Mouse (Mus musculus): ENCODE measurements around the gene Gucd1.
"Not testable (repeated sequence)": the region's sequence is repeated elsewhere in the genome, so short reads cannot be mapped to it uniquely, and the experiment has no call there.

The Gucd1 gene

DNA sequence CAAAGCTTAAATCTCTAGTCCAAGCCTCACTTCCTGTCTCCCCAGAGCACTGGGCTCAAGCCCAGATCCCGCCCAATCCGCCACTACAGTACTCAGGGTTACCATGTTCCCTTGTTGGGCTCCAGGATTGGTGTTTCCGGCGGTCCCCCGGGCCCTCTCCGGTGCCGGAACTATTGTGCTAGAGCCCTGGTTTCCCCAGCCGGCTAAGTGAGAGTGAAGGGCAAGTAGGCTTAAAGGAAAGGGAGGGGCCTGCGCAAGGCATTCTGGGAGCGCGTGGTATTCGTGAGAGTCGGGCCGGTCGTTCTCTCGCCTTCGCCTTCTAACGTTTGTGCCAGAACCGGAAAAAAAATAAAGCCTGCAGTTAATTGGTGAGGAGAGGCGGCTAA is at the start of gene Gucd1:
TSS of gene Gucd1 (minus strand) at position 215 of the 386 bp plus-strand sequence.
- DNase-seq (ENCODE audit: low spot score in 2 of 2): peak; percentile 98 to 99

DNA sequence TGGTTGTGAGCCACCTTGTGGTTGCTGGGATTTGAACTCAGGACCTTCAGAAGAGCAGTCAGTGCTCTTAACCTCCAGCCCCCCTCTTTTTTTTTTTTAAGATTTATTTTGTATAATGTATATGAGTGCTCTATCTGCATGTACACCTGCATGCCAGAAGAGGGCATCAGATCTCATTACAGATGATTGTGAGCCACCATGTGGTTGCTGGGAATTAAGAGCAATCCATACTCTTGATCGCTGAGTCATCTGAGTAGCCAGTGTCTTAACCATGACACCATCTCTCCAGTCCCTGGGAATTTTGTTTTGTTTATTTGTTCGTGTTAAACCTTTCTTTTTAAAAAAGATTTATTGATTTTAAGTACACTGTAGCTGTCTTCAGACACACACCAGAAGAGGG is 49.0 kb upstream of the Gucd1 start:
- not testable (repeated sequence) for DNase-seq (ENCODE audit: low spot score in 2 of 2)

DNA sequence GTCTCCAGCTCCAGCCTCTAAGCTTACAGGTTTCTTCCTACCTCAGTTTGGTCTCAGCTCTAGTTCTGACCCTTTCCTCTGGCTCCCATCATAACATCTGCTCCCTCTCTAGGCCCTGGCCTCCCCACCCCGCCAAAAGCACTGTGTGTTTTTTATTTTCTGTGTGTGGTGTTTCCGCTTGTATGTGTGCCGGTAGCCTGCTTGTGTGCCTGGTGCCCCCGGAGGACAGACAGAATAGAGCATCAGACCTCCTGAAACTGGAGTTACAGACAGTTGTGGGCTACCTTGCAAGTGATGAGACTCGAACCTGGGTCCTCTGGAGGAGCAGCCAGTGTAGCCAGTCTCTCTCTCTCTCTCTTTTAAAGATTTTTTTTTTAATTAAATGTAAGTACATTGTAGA is 48.5 kb upstream of the Gucd1 start:
- no peak for DNase-seq (ENCODE audit: low spot score in 2 of 2)

DNA sequence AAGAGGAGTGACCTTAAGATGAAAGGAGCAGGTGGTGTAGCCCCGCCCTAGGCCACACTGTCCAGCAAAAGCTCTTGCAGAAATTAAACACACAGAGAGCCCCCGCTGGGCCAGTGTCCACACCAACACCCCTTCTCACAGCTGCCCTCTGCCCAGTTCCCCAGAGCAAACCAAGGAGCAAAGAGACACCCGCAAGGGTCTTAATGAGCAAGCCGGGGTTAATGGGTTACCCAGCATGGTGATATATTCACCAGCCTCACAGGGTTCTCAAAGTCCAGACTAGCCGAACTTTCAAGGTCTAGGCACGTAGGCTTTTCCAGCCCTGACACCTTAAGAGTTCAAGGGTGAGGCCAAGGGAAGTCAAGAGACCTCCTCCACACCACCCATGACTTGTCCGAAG is 48.1 kb upstream of the Gucd1 start:
- no peak for DNase-seq (ENCODE audit: low spot score in 2 of 2)

DNA sequence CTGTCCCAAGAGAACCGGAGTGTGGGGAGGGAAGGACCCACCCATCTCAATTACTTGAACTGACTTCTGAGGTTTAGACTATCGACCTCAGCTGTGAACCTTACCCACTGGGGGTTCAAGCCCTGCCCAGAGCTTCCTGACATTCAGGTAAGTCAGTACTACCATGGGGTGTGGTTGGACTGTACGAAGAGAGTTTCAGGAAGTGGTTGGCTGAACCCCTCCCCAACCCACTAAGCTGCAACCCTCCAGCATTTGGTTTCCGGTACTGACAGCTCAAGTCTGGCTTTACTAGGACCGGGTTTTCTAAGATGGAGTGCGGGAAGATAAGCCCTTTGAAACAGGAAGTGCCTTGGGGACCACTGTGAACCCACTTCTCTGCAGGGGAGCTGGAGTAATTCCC is 47.7 kb upstream of the Gucd1 start:
- DNase-seq (ENCODE audit: low spot score in 2 of 2): no peak

DNA sequence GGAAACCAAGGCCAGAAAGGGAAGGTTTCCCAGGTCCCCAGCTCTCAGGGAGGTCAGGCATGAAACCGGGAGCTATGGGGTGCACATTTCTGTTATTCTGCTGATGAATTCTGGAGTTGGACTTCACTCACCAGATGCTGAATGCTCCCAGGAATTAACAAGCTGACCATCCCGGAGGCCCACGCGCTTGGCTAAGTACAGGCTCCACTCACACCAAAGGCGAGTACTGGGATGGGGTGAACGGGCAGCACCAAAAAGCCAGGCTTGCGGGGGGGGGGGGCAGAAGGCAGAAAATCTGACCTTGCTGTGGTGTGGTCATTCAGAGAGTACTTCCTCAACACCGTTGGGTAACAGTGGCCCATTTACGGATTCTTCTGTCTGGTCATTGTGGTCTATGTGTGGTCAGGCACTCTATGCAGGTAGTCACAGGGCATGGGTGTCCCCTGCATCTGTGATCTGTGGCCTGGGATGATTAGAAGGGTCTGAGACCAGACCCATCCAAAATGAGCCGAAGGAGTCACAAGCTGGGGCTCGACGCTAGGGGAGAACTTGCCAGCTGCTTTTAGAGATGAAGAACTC is 47.0 kb upstream of the Gucd1 start:
- no peak for DNase-seq (ENCODE audit: low spot score in 2 of 2)

DNA sequence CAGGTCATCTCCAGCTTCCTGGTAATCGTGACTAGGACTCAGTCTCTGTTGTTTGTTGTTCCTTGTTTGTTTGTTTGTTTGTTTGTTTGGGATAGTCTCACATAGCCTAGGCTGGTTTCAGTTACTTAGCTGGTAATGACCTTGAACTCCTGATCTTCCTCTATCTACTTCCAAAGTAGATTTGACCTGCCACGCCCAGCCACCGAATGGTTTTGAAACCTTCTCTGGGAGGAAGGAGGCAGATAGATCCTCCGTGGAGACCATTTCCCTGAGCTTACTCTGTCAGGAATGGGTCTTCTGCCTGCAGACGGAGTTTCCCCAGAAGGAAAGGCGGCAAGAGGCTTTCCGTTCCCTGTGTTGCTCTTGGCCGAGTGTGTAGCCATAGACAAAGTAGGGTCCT is 44.8 kb upstream of the Gucd1 start:
- no peak for DNase-seq (ENCODE audit: low spot score in 2 of 2)

DNA sequence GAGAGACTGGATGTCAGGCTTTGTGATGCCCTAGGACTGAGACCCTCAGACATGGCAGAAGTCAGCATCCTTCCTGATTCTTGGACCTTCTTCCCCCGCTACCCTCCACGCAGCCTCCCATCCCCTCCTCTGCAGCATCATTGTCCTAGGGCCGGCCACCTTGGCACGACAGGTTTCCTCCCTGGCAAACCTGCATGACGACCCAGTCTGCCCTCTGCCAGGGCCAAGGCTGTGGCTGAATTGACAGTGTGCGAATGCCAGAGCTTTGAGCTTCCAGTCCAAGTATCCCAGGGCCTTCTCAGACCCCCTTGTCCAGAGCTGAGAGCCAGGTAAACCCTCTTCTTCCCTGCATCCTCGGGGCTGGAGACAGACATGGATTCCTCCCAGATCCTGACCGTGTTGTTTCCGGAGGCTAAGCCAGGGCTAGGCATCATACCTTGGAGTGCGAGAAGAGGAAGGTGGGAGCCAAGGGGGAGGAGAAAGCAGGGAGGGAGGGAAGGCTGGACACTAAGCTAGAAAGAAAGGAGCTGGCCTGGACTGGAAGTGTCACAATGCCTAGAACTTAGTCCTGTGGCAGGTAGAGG is 43.4 kb upstream of the Gucd1 start, which contains the start of gene Ggt1:
TSS of gene Ggt1 (plus strand) at position 534 of the 584 bp plus-strand sequence.
- DNase-seq (ENCODE audit: low spot score in 2 of 2): no peak

DNA sequence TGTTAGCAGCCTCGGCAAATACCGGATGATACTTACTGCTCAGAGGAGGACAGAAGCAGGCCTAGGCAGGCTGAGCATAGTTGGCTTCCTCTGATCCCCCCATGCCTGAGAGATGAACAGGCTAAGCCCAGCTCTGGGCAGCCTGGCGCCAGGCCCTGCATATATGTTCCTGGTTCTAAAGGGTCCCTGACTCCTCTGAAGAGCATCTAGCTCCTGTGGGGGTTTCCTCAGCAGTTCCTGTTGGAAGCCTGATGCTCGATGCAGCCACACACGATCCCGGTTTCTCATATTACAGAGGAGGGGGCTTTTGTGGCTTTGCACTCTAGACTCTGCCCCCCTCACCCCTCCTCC is 42.8 kb upstream of the Gucd1 start:
- no peak for DNase-seq (ENCODE audit: low spot score in 2 of 2)

DNA sequence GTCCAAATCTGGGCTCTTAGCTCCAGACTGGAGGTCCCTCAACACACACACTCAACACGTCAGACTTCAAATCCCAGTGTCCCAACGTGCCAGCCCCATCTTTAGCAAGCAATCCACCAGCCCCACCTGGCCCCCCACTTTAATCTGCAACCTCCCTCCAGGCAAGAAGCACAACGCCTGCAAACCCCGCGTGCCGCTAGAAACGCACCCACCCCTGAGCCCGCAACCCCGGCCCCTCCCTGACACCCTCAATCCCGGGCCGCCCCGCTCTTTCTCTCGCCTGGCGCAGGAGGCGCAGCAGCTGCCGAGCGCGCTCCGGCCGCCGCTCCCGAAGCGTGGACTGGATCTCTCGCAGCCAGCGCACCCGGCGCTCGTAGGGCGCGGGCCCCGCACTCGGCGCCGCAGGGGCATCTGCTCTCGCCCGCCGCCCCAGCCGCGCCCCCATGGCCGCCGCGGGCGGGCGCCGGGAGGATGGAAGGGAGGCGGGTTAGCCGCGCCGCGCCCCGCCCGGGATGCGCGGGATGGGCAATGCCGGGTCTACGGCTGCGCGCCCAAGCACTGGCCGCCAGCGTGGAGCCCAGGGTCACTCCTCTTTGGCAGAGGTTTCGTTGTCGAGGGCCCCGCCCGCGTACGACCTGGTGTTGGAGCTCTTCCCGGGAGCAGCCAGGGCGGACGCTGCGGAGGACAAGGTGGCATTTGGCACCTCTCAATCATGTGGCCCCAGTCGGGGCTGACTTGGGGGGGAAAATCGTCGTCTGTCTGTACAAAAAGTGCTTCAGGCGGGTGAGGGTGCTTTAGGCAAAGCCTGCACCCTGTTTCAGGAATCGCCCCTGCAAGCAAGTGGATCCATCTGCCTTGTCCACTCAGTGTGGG is 42.1 kb upstream of the Gucd1 start, which contains the start of gene Lrrc75b:
TSS of gene Lrrc75b (minus strand) at position 655 of the 873 bp plus-strand sequence.
- peak; percentile 34 to 37 for DNase-seq (ENCODE audit: low spot score in 2 of 2)

DNA sequence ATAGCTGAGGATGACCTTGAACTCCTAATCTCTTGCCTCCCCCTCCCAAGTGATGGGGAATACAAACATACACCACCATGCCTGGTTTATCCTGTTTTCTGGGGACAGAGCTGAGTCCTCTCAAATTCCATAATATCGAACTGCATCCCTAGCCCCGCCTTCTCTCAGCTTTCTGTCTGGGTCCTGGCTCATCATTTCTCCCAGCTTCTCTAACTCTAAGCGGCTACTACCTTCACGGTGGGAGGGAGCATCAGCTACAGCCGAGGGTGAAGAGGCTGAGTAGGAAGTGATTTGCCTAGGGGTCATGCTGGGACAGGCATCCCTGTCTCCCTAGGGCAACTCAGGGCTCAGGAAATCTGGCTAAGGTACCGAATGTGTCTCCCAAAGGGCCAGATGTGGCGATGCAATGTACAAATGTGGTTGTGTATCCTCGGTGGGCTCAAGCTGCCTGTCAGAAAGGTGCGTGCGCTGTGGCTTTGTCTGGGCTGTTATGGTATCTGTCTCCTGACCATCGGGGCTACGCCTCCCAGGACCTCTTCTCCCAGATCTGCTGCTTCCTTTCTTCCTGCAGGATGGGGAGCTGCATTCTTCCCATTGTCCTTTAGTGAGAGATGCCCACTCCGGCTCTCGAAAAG is 41.4 kb upstream of the Gucd1 start:
- DNase-seq (ENCODE audit: low spot score in 2 of 2): peak in 1 of 2 experiments; percentile 17

DNA sequence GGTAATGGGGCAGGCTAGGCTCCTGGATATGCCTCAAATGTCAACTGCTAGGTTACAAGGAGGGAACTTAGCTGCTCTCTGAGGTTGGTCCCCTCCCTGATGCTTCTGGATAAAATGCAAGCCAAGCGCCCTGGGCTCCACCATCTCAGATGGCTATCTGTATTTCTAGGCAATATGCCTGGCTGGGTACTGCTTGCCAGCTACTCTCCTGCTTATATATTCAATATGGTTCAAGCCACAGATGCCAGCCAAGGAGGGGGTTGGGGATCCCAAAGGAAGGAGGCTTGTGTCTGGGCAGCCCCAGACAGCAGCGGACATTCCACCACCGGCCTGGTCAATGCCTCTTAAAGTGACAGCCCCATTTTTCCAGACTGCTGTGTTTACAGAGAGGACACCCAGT is 40.7 kb upstream of the Gucd1 start:
- DNase-seq (ENCODE audit: low spot score in 2 of 2): peak; percentile 36 to 52

DNA sequence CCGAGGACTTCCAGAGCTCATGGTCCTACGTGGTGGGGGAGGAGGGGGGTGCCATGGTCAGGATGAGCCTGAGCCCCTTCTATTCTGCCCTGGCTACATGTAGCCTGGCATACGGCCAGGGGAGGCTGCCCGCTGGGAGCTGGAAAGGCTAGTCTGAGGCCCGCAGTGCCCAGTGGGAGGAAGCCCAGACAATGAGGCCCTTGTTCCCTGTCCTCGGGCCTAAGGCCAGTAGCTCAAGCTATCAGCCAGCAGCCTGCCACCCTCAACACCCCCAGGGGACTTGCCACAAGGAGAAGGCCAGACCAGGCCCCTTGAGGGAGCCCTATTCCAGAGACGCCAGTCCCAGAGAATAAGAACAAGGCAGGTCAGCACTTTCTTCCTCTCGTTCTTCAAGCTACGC is 38.3 kb upstream of the Gucd1 start:
- DNase-seq (ENCODE audit: low spot score in 2 of 2): peak; percentile 57 to 71

DNA sequence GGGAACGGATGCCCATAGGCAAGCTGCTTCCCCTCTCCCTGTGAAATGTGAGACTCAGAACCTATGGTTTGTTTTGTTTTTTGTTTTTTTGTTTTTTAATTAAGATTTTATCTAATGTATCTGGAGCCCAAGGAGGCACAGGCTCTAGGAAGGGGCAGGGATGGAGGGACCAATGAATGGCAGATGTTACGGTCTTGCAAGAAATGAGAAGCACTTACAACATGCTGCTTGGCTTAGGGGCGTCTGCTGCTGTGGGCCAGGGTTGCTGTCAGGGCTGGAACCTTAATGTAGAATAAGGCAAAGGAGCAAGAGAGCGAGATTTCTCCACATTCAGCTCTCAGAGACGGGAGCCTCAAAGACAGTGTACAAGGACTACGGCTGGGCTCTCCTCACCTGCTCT is 37.8 kb upstream of the Gucd1 start:
- DNase-seq (ENCODE audit: low spot score in 2 of 2): no peak

DNA sequence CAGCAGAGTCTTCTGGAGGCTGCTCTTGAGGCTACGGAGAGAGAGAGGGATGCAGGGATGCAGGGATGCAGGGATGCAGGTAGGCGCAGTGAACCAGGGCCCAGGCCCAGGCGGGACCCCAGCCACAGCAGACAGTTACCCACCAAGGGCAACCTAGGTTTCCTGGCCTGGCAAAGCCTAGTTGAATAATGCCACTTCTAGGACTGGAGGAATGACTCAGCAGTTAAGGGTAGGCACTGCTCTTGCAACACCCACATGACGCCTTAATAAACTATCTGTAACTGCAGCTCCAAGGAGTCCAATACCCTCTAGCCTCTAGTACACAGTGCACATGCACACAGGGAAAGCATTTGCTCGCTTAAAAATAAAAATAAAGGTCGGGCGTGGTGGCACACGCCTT is 36.3 kb upstream of the Gucd1 start:
- no peak for DNase-seq (ENCODE audit: low spot score in 2 of 2)

DNA sequence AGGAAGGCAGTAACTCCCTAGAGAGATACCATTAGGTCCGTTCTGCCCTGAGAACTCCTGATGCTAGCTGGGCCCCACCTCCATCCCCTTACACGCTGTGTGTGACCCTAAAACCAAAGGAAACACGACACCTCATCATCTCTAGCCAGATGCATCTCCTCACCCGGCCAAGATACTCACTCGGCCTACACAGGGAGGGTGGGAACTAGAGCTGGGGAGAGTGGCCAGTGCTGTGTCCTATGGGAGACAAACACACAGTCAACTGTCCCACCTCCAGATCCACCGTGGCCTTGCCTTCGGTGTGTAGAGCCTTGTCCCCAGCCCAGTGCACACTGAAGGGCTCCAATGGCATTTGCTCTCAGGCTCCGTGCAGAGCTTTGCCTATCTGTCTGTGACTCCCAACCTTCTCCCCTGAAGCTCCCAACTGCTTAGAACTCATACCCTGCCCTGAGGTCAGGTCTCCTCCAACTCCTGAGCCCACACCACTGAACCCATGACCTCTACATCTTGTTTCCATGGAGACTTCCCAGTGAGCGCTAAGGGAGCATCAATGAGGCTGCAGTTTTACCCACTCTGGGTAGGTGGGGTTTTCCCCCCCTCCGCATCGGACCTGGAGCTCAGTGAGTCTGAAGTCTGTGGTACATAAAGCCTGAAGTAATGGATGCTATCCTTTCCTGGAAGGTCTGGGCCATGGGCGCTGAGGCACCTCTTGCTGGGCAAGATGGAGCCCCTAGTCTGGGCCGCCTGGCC is 35.1 kb upstream of the Gucd1 start:
- DNase-seq (ENCODE audit: low spot score in 2 of 2): no peak

DNA sequence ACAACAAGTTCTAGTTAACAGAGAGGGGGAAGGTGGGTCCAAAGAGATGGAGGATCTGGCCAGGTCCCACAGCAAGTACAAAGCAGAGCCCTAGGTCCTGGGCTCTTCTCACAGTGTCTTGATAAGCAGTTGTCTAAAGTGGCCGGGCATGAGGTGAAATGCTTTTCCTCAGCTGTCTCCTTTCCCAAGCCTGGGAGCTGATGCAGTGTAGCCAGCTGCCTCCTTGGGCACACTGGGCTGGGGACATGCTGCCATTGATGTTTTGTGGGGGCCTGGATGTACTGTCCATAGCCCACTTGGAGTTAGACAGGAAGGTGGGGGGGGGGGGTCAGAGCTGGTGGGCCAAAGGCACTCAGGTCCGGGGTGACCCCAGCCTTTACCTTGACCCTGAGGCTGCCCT is 34.3 kb upstream of the Gucd1 start:
- DNase-seq (ENCODE audit: low spot score in 2 of 2): no peak

DNA sequence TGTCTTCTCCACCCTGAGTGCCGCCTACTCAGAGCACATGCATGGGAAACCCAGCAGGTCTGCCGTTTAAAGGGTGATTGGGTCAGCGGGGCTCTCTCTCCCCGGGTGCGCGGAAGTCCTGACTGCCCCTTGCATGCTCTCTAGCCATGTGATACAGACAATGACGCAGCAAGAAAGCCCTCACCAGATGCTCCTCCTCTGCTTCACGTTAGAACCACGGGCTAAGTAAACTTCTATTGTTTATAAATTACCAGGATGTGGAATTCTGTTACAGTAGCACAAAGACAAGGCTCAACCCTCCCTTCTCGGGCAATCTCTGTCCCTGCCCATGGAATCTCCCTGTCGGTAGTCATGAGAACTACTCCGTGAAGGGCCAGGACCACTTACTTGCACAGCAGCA is 33.4 kb upstream of the Gucd1 start:
- DNase-seq (ENCODE audit: low spot score in 2 of 2): no peak

DNA sequence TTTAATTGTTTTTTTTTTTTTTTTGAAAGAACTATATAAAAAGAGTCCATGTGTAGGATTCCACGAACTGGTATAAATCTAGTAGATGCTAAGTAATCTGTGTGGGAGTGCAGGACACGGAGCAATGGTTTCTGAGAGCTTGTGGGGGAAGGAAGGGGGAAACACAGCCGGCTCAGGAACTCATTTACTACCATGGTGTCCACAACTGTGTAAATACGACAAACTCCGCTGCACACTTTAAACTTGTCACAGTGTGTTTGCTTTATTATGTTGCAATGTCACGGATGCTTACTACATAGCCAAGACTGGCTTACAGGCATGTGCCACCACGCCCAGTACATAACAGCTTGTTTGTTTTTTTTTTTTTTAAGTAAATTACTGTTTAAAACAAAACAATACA is 32.1 kb upstream of the Gucd1 start:
- no peak for DNase-seq (ENCODE audit: low spot score in 2 of 2)

DNA sequence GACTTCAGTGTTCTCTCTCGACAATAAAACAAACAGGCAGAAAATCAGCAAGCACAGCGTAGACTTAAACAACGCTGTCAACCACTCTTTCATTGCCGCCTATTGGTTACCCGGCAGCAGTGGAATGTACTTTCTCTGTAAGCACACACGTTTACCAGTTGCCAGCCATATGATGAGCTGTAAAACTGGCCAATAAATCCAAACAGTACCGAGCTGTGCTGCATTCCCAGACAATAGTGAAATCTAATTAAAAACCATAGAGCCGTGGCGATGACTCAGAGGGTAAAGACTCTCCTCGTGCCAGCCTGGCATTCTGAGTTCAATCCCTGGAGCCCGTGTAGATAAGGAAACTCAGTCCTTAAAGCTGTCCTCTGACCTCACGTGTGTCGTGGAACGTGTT is 30.7 kb upstream of the Gucd1 start:
- no peak for DNase-seq (ENCODE audit: low spot score in 2 of 2)

DNA sequence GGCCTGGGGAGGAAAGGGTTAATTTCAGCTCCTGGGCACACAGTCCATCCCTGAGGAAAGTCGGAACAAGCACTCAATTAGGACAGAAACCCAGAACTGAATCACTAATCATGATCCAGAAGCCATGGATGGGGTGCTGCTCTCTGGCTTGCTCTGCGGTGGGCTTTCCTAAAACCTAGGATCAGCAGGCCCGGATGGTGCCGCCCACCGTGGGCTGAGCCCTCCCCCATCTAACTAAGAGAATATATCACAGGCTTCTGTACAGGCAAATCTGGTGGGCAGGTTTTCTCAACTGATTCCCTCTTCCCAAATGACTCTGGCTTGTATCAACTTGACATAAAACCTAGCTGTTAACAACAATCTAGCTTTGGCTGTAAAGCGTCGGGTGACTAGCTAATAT is 30.1 kb upstream of the Gucd1 start:
- DNase-seq (ENCODE audit: low spot score in 2 of 2): no peak

DNA sequence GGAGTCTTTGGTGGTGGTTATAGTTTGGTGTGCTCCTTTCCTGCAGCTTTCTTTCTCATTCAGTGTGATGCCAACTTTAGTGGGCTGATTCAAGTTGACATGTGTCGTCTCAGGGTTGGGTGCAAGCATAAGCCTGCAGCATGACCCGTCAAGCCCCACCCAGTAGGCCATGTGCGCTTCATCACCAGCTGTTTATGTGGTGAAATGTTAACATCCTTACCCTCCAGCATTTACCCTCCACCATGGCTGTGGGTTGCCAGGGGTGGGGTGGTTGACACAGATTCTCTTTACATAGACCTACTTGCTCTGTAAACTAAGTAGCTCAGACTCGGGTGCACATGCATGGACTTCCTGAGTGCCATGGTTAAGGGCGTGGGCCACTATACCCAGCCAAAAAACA is 18.4 kb upstream of the Gucd1 start:
- DNase-seq (ENCODE audit: low spot score in 2 of 2): no peak
